Mouse (Mus musculus) forebrain, postnatal 0 days (tissue): ENCODE data around the gene Sec14l3. TPM values are rescaled to one million over a fixed set of nuclear protein-coding genes. Genes with fewer than 3 reads are reported as not detected.
"Not testable (repeated sequence)": the region's sequence is repeated elsewhere in the genome, so short reads cannot be mapped to it uniquely, and the experiment has no call there.

Experiments used
- ATAC-seq: fragments of 200-750 bp; cut with Nextera tagmentation; 2 replicates; pipeline ENCODE4 v1.8.0; 2017; ENCODE audit warnings: mild to moderate bottlenecking, moderate library complexity
- DNase-seq: peaks from one replicate; pipeline ENCODE4 v3.0.0-alpha.2; 2015
- H3K27ac ChIP-seq: fragments of 300-500 bp; sonication (generic); 2 replicates; pipeline ENCODE4 v1.5.1; 2014; ENCODE audit warnings: low read depth, mild to moderate bottlenecking, antibody characterized with exemption, low read length, moderate library complexity, mixed read lengths
- H3K27me3 ChIP-seq: fragments of 300-500 bp; sonication (generic); 2 replicates; pipeline ENCODE4 v1.6.1; 2014; ENCODE audit warnings: mild to moderate bottlenecking, low read length, mixed read lengths; ENCODE audit not compliant: insufficient read depth
- H3K36me3 ChIP-seq: fragments of 300-500 bp; sonication (generic); 2 replicates; pipeline ENCODE4 v1.6.1; 2014; ENCODE audit warnings: mild to moderate bottlenecking, moderate library complexity; ENCODE audit not compliant: insufficient read depth
- H3K4me1 ChIP-seq: fragments of 300-500 bp; sonication (generic); 2 replicates; pipeline ENCODE4 v1.6.1; 2014; ENCODE audit warnings: antibody characterized with exemption; ENCODE audit not compliant: insufficient read depth
- H3K4me2 ChIP-seq: fragments of 300-500 bp; sonication (generic); 2 replicates; pipeline ENCODE4 v1.6.1; 2014; ENCODE audit warnings: low read depth, mild to moderate bottlenecking, moderate library complexity
- H3K4me3 ChIP-seq: fragments of 300-500 bp; sonication (generic); 2 replicates; pipeline ENCODE4 v1.5.1; 2014; ENCODE audit warnings: low read depth, low read length, mixed read lengths
- H3K9ac ChIP-seq: fragments of 300-500 bp; sonication (generic); 2 replicates; pipeline ENCODE4 v1.6.1; 2014; ENCODE audit warnings: mild to moderate bottlenecking
- H3K9me3 ChIP-seq: fragments of 300-500 bp; sonication (generic); 2 replicates; pipeline ENCODE4 v1.6.1; 2016; ENCODE audit warnings: low read length
- CTCF ChIP-seq: sonication (generic); IDR thresholded peaks from 2 replicates; pipeline ENCODE4 v1.5.1; 2016; ENCODE audit warnings: antibody characterized with exemption, control low read depth, low read depth
- WGBS: fragments of 180-500 bp; shearing (Covaris S2); extraction: QIAGEN DNeasy Blood & Tissue Kit; methylation state at CpG from one replicate; pipeline ENCODE4 v1.1.7; 2014; 5-methylcytosine and 5-hydroxymethylcytosine counted together
- polyA plus RNA-seq: library from polyadenylated mRNA; unstranded; fragments of >200 nt; fragmentation: Nextera tagmentation; extraction: Ambion mirVana; gene quantifications from 2 replicates; pipeline ENCODE4 v1.2.1, GENCODE M21; 2015
- total RNA-seq: library from RNA; depleted of rRNA; stranded (reverse); fragments of >200 nt; gene quantifications from 2 replicates; pipeline ENCODE4 v1.2.3, GENCODE M21; 2014; rRNA removed

The Sec14l3 gene
- total RNA-seq = 3.6 and 4.7 TPM in 2 replicates
- polyA plus RNA-seq = 2.1 and 3.8 TPM in 2 replicates

DNA sequence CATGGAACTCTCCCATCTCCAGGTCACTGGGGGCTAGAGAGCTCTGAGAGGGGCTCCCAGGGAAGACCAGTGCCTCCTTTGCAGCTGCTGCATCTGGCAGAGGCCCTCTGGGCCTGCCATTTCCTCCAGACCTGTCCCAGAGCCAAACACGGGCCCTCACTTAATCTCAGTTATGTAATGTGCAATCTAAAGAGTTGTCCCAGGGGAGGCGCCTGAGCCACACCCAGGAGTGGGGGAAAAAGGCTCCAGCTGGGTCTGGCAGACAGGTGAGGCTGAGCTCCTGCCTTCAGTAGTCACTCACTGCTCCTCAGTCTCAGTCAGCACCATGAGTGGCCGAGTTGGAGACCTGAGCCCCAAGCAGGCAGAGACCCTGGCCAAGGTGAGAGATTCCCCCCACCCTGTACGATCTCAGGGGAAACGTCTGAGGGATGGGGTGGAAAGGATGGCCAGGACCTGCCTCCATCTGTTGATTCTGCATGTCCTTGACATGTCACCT, at the start of gene Sec14l3:
Gene Sec14l3 (plus strand): TSS at position 215 of the 496 bp plus-strand sequence.
- no peak for ATAC-seq
- H3K27me3 ChIP-seq = no peaks in the 10 kb centered on the region
- H3K27ac ChIP-seq = no peak within 1 kb of the TSS
- no peaks in the 10 kb centered on the region for H3K4me1 ChIP-seq
- no peak for DNase-seq
- no peaks in the 10 kb centered on the region for H3K9me3 ChIP-seq
- H3K4me3 ChIP-seq = no peak within 1 kb of the TSS
- TF ChIP-seq CTCF = no peak
- no peaks in the 10 kb centered on the region for H3K36me3 ChIP-seq
- H3K4me2 ChIP-seq = no peak within 1 kb of the TSS
- H3K9ac ChIP-seq = no peak within 1 kb of the TSS
- WGBS = 71% methylated on average over 5 of the region's 5 CpGs

DNA sequence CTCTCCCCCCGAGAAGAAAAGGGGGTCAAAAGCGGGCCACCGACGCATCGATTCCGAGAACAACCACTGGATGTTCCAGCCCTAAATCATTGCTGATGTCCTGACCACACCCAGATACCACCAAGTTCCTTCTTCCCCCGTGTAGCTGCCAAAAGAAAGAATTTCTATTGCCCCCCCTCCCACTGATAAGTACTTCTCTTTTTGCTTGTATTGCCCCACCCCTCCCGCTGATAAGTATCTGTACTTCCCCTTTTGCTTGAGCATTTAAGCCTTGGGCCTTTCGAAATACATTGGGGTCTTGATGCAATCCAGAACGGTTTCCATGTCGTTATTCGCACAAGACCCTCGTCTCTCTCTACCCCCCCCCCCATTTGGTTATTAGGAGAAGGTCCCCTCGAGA, 48.8 kb upstream of the Sec14l3 start:
- not testable (repeated sequence) for DNase-seq, H3K9me3 ChIP-seq, ATAC-seq, H3K4me1 ChIP-seq, H3K27ac ChIP-seq, H3K4me2 ChIP-seq, H3K4me3 ChIP-seq, H3K9ac ChIP-seq, H3K27me3 ChIP-seq, H3K36me3 ChIP-seq
- WGBS = 92% methylated on average over 14 of the region's 14 CpGs

DNA sequence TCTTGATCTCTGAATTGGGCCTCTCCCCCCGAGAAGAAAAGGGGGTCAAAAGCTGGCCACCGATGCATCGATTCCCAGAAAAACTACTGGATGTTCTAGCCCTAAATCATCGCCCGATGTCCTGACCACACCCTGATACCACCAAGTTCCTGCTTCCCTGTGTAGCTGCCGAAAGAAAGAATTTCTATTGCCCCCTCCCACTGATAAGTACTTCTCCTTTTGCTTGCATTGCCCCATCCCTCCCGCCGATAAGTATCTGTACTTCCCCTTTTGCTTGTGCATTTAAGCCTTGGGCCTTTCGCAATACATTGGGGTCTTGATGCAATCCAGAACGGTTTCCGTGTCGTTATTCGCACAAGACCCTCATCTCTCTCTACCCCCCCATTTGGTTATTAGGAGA, 42.5 kb upstream of the Sec14l3 start:
- not testable (repeated sequence) for H3K4me1 ChIP-seq, H3K27ac ChIP-seq, H3K4me2 ChIP-seq, H3K4me3 ChIP-seq, H3K27me3 ChIP-seq, H3K9ac ChIP-seq, ATAC-seq, H3K36me3 ChIP-seq, H3K9me3 ChIP-seq, DNase-seq
- 91% methylated on average over 13 of the region's 13 CpGs for WGBS

DNA sequence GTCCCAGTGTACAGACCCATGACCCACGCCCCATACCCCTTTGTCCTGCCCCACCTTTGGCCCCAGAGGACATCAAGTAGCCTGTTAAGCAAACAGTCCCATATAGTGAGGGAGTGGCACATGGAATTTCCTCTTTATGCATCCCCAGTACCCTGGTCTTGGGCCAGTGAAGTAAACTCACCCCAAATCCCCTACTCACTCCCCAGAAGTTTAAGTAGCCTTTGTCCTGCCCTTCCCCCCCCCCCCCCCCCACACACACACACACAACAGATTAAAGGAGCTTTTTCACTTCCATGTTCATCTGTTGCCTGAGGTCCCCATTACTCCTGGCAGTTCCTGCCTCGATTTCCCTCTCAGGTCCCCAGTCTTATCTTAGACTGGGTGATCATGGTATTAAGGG, 41.3 kb upstream of the Sec14l3 start:
- WGBS = 74% methylated on average over 2 of the region's 2 CpGs
- Histone ChIP-seq H3K9ac (no peak overlapping the region), H3K9me3 (no peaks in the 10 kb centered on the region), H3K36me3 (no peaks in the 10 kb centered on the region), H3K4me3 (no peak overlapping the region), H3K27me3 (no peaks in the 10 kb centered on the region), H3K4me2 (no peak overlapping the region), H3K27ac (no peak overlapping the region), H3K4me1 (no peaks in the 10 kb centered on the region)
- DNase-seq = no peak
- ATAC-seq = no peak
- no peak for TF ChIP-seq CTCF

DNA sequence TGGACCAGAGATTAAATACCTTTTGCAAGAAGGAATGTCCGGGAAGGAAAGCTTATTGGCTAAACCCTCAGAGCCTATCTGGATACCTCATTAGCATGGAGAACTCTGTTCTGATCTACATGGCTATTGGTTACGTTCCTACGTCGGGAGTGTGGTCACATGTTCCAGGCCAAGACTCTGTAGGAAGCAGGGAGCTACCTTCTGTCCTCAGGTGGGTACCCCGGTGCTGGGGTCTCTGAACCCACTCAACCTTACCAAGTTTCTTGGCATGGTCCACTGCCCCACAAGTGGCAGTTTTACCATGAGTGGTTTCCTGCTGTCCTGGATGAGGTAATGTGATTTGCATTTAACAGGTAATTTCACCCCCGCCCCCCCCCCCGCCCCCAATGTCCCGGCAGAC, 37.6 kb upstream of the Sec14l3 start:
- no peak overlapping the region for H3K27ac ChIP-seq
- H3K4me2 ChIP-seq = no peak overlapping the region
- no peak overlapping the region for H3K9ac ChIP-seq
- H3K27me3 ChIP-seq = no peaks in the 10 kb centered on the region; the same call in 1 of the 2 replicates
- H3K36me3 ChIP-seq = no peaks in the 10 kb centered on the region
- H3K4me3 ChIP-seq = no peak overlapping the region
- no peak for DNase-seq
- 84% methylated on average over 8 of the region's 8 CpGs for WGBS
- TF ChIP-seq CTCF = no peak
- ATAC-seq = no peak
- no peaks in the 10 kb centered on the region for H3K4me1 ChIP-seq
- no peaks in the 10 kb centered on the region for H3K9me3 ChIP-seq

DNA sequence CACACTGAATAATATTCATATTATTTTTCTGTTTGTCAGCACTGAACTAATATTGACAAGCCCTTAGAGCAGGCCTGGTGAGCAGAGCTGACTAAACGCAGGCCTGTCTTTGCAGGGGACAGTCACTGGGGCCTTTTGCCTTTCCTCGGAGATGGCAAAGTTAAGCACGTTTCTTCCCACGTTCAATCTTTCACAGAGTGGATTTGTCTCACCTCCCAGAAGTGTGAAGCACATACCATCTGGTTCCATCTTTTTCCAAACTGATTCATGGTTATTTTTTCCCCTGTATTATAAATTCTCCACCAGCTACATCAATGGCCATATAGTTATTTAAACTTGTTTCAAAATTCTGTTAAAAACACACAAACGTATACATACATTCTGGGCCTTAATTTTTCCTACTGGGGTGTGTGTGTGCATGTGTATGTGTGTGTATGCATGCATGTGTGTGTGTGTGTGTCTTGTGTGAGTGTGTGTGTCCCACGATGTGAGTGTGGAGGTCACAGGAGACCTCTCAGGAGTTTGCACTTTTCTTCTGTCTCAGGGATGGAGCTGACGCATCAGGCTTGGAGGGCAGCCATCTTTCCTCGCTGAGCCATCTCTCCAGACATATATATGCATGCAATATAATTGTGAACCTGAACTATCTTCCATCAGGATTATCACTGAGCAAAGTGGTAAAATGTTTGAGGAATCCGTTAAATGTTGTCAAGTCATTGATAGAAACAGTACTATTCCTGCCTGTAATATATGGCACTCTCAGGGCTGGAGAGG, 36.9 kb upstream of the Sec14l3 start:
- H3K4me3 ChIP-seq = no peak overlapping the region
- no peaks in the 10 kb centered on the region for H3K9me3 ChIP-seq
- no peak overlapping the region for H3K4me2 ChIP-seq
- no peak overlapping the region for H3K27ac ChIP-seq
- no peaks in the 10 kb centered on the region for H3K36me3 ChIP-seq
- H3K9ac ChIP-seq = no peak overlapping the region
- no peak for TF ChIP-seq CTCF
- no peaks in the 10 kb centered on the region; the same call in 1 of the 2 replicates for H3K27me3 ChIP-seq
- DNase-seq (peak; percentile 64), ATAC-seq (peak; percentile 71)
- no peaks in the 10 kb centered on the region for H3K4me1 ChIP-seq
- WGBS = 56% methylated on average over 9 of the region's 9 CpGs

DNA sequence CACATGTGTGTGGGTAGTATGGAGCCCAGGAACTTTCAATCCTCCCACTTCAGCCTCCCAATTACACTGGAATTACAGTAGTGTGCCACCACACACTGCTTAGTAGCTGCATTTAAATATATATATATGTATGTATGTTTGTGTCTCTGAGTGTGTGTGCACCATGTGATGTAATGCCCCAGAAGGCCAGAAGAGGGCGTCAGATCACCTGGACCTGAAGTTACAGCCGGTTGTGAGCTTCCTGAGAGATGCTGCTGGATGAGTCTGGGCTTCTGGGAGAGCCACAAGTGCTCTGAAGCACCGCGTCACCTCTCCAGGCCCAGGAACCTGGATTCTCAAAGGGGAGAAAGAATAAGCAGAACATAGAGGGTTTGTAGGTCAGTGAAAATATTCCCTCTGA, 35.3 kb upstream of the Sec14l3 start:
- Histone ChIP-seq H3K9me3 (no peaks in the 10 kb centered on the region), H3K27me3 (no peaks in the 10 kb centered on the region; the same call in 1 of the 2 replicates), H3K27ac (no peak overlapping the region), H3K4me3 (no peak overlapping the region), H3K4me1 (no peaks in the 10 kb centered on the region), H3K36me3 (no peaks in the 10 kb centered on the region), H3K4me2 (no peak overlapping the region), H3K9ac (no peak overlapping the region)
- TF ChIP-seq CTCF = no peak
- DNase-seq (no peak), ATAC-seq (no peak)
- 71% methylated on average over 4 of the region's 4 CpGs for WGBS
